Mouse (Mus musculus) liver, embryonic 14.5 days (tissue): ENCODE measurements at regions not wholly inside any gene's neighbourhood (a gene's known extent, or its start where the extent isn't known, plus 50 kb on each side); places are given as distances from the start of the nearest gene placed in this dataset.

Experiments
- ATAC-seq: fragments of 200-750 bp; cut with Nextera tagmentation; 2 replicates; pipeline ENCODE4 v1.8.0; 2017; ENCODE audit warnings: moderate number of reproducible peaks, mild to moderate bottlenecking, moderate library complexity; ENCODE audit not compliant: insufficient read depth
- DNase-seq, 3 experiments: peaks; one replicate each; pipeline ENCODE4 v3.0.0-alpha.2; 2012 to 2013; ENCODE audit warnings: low read depth in 3 of 3, low spot score in 3 of 3
- H3K27ac ChIP-seq: fragments of 300-500 bp; sonication (generic); 2 replicates; pipeline ENCODE4 v1.5.1; 2014; ENCODE audit warnings: moderate library complexity, mild to moderate bottlenecking, control low read depth, inconsistent platforms
- H3K27me3 ChIP-seq: fragments of 300-500 bp; sonication (generic); 2 replicates; pipeline ENCODE4 v1.6.1; 2014; ENCODE audit warnings: mild to moderate bottlenecking, low read length, moderate library complexity; ENCODE audit not compliant: control insufficient read depth, insufficient read depth
- H3K36me3 ChIP-seq: fragments of 300-500 bp; sonication (generic); replicated peaks from 2 replicates; pipeline ENCODE4 v1.6.1; 2014; ENCODE audit warnings: low read depth; ENCODE audit not compliant: control insufficient read depth, insufficient read depth
- H3K4me1 ChIP-seq, 2 experiments: fragments of 200-500 bp in 1 of 2; fragments of 300-500 bp in 1 of 2; sonication (generic) in 1 of 2; replicated peaks; 2 replicates each; pipeline ENCODE4 v1.6.1; 2012 to 2014; ENCODE audit warnings: antibody characterized with exemption in 1 of 2, inconsistent platforms in 1 of 2, low read length in 1 of 2; ENCODE audit not compliant: control insufficient read depth in 2 of 2, insufficient read depth in 2 of 2
- H3K4me2 ChIP-seq: fragments of 300-500 bp; sonication (generic); 2 replicates; pipeline ENCODE4 v1.6.1; 2014; ENCODE audit warnings: low read depth, mild to moderate bottlenecking, control low read depth, moderate library complexity
- H3K4me3 ChIP-seq, 2 experiments: fragments of 200-500 bp in 1 of 2; fragments of 300-500 bp in 1 of 2; sonication (generic) in 1 of 2; 2 replicates each; pipeline ENCODE4 v1.5.1; 2012 to 2014; ENCODE audit warnings: low read depth in 2 of 2, low read length in 2 of 2, mild to moderate bottlenecking in 2 of 2, control low read depth in 1 of 2, inconsistent platforms in 1 of 2, moderate library complexity in 1 of 2; ENCODE audit not compliant: insufficient read depth in 1 of 2
- H3K9ac ChIP-seq: fragments of 300-500 bp; sonication (generic); replicated peaks from 2 replicates; pipeline ENCODE4 v1.6.1; 2014; ENCODE audit warnings: mild to moderate bottlenecking, control low read depth, moderate library complexity
- H3K9me3 ChIP-seq: fragments of 300-500 bp; sonication (generic); 2 replicates; pipeline ENCODE4 v1.6.1; 2016; ENCODE audit warnings: low read length, mixed read lengths; ENCODE audit not compliant: control insufficient read depth
- CTCF ChIP-seq: IDR thresholded peaks from 2 replicates; pipeline ENCODE4 v1.5.1; 2016; ENCODE audit warnings: antibody characterized with exemption, low read depth, control low read depth
- EP300 ChIP-seq: IDR thresholded peaks from 2 replicates; pipeline ENCODE4 v1.6.1; 2016; ENCODE audit warnings: antibody characterized with exemption, low read depth
- WGBS: fragments of 180-500 bp; shearing (Covaris S2); extraction: QIAGEN DNeasy Blood & Tissue Kit; methylation state at CpG from one replicate; pipeline ENCODE4 v1.1.7; 2014; ENCODE audit not compliant: insufficient replicate concordance; 5-methylcytosine and 5-hydroxymethylcytosine counted together

DNA sequence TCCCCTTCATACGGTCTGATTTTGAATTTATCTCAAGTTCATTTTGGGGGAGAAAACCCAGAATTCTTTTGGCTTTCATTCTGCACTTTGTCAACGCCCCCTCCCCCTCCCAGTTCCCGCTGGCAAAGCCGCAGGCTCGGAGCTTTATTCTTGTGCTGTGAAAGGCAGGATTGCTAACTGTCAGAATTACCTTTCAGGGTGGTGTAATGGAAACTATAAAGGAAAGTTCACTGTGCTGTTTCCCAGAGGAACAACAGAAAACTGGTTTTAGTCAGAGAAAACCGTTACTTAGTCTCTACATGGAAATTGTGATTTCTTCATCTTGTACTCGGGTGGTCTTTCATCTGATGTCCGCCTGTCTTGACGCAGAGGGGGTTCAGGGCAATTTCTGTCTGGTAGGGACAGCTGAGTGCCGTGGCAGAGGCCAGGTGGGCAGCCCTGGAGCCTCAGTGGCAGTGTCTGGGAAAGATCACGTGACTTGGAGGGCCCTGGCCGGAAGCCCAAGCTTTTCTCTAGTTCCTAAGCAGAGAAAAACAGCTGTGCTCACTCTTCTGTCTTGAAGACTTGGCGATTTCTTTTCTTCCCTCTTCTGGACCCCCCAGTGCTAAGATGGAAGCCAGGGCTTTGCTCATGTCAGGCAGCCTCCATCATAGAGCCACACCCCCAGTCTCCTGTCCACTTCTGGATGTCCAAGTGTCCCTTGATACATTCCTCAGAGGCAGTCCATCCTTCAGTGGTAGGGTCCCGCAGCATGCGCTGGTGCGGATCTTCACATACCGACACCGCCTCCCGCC lies 74.6 kb downstream of the Tex29 start:
- Histone ChIP-seq H3K27me3 (no peaks in the 10 kb centered on the region), H3K4me3 (no peak overlapping the region), H3K36me3 (no peaks in the 10 kb centered on the region), H3K4me1 (no peaks in the 10 kb centered on the region), H3K27ac (no peak overlapping the region), H3K9ac (no peak overlapping the region), H3K4me2 (no peak overlapping the region), H3K9me3 (no peaks in the 10 kb centered on the region)
- WGBS = 46% methylated on average over 19 of the region's 19 CpGs
- DNase-seq (no peak), ATAC-seq (no peak)
- TF ChIP-seq EP300 (no peak), CTCF (no peak)

DNA sequence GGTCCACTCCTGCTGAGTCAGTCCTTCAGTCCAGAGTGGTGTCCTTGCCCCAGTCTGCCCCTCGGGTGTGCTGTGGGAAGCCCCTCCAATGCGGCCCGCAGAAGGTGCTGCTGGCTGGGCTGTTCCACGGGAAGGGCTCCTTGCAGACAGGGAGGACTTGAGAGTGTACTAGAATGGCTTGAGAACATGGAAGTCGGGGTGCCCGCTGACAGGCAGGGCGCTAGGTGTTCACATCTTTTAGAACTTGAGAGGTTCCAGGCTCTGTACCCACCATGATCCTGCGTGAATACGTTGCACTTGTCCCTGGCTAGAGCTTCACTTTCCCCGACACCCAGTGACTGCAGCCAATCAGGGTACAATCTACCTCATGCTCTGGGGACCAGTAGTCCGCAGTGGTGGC lies 75.4 kb downstream of the Tex29 start:
- no peak for TF ChIP-seq CTCF
- no peak overlapping the region for H3K4me3 ChIP-seq
- H3K27ac ChIP-seq = no peak overlapping the region
- ATAC-seq (no peak), DNase-seq (no peak)
- no peaks in the 10 kb centered on the region for H3K4me1 ChIP-seq
- no peaks in the 10 kb centered on the region for H3K27me3 ChIP-seq
- no peaks in the 10 kb centered on the region for H3K9me3 ChIP-seq
- 62% methylated on average over 11 of the region's 11 CpGs for WGBS
- no peak overlapping the region for H3K4me2 ChIP-seq
- H3K36me3 ChIP-seq = no peaks in the 10 kb centered on the region
- no peak overlapping the region for H3K9ac ChIP-seq

GRCm38 (mm10) chr8:11919876-11920275 lies 79.6 kb downstream of the Tex29 start:
- Histone ChIP-seq H3K27me3 (no peaks in the 10 kb centered on the region), H3K4me1 (no peaks in the 10 kb centered on the region), H3K36me3 (no peaks in the 10 kb centered on the region), H3K4me3 (no peak overlapping the region), H3K9ac (no peak overlapping the region), H3K4me2 (no peak overlapping the region), H3K9me3 (no peaks in the 10 kb centered on the region), H3K27ac (no peak overlapping the region)
- no peak for ATAC-seq
- 68% methylated on average over 2 of the region's 2 CpGs for WGBS
- TF ChIP-seq CTCF = no peak
- TF ChIP-seq EP300 = no peak
- DNase-seq = no peak

- no peaks in the 10 kb centered on the region for H3K9me3 ChIP-seq
- no peaks in the 10 kb centered on the region for H3K36me3 ChIP-seq
- H3K4me1 ChIP-seq = no peaks in the 10 kb centered on the region
- no peak overlapping the region for H3K9ac ChIP-seq
- 67% methylated on average over 7 of the region's 7 CpGs for WGBS
- no peak for TF ChIP-seq CTCF
- TF ChIP-seq EP300 = no peak
- no peak overlapping the region for H3K4me3 ChIP-seq
- DNase-seq = no peak
- ATAC-seq = no peak
- no peaks in the 10 kb centered on the region for H3K27me3 ChIP-seq
- H3K27ac ChIP-seq = no peak overlapping the region
- no peak overlapping the region for H3K4me2 ChIP-seq
Observed at GRCm38 (mm10) chr8:11923115-11923514, 82.8 kb downstream of the Tex29 start.

DNA sequence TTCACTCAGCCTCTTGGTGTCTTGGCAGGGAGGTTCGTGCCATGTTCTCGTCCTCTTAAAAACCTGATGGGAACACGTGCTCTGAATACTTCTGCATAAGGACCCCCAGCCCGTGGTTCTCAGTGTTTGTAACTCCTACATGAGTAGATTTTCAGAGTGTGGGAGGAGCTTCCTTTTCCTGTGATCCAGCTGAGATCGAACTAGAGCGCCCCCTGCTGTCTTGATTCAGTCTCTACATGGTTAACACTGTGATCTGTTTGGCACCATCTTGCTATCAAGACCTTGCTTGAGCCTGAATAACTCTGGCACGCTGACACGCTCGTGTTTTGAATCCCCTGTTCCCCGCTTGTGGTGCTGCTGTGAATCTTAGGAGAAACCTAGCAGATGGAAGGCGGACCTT lies 83.9 kb downstream of the Tex29 start:
- H3K4me1 ChIP-seq = no peaks in the 10 kb centered on the region
- no peaks in the 10 kb centered on the region for H3K9me3 ChIP-seq
- H3K36me3 ChIP-seq = no peaks in the 10 kb centered on the region
- H3K27ac ChIP-seq = no peak overlapping the region
- DNase-seq = peak in 2 of 3 experiments; percentile 3 to 20
- no peak for TF ChIP-seq EP300
- peak; percentile 73 for TF ChIP-seq CTCF
- no peak for ATAC-seq
- no peak overlapping the region for H3K9ac ChIP-seq
- 41% methylated on average over 11 of the region's 11 CpGs for WGBS
- H3K4me2 ChIP-seq = no peak overlapping the region
- H3K27me3 ChIP-seq = no peaks in the 10 kb centered on the region
- no peak overlapping the region for H3K4me3 ChIP-seq
